Mouse (Mus musculus) forebrain, postnatal 0 days (tissue): ENCODE measurements around the gene Cenph. TPM values are rescaled to one million over a fixed set of nuclear protein-coding genes. Genes with fewer than 3 reads are reported as not detected.
"Not testable (repeated sequence)": the region's sequence is repeated elsewhere in the genome, so short reads cannot be mapped to it uniquely, and the experiment has no call there.

Experiments
- ATAC-seq: fragments of 200-750 bp; cut with Nextera tagmentation; 2 replicates; pipeline ENCODE4 v1.8.0; 2017; ENCODE audit warnings: mild to moderate bottlenecking, moderate library complexity
- DNase-seq: peaks from one replicate; pipeline ENCODE4 v3.0.0-alpha.2; 2015
- H3K27ac ChIP-seq: fragments of 300-500 bp; sonication (generic); 2 replicates; pipeline ENCODE4 v1.5.1; 2014; ENCODE audit warnings: low read depth, mild to moderate bottlenecking, antibody characterized with exemption, low read length, moderate library complexity, mixed read lengths
- H3K27me3 ChIP-seq: fragments of 300-500 bp; sonication (generic); 2 replicates; pipeline ENCODE4 v1.6.1; 2014; ENCODE audit warnings: mild to moderate bottlenecking, low read length, mixed read lengths; ENCODE audit not compliant: insufficient read depth
- H3K36me3 ChIP-seq: fragments of 300-500 bp; sonication (generic); 2 replicates; pipeline ENCODE4 v1.6.1; 2014; ENCODE audit warnings: mild to moderate bottlenecking, moderate library complexity; ENCODE audit not compliant: insufficient read depth
- H3K4me1 ChIP-seq: fragments of 300-500 bp; sonication (generic); 2 replicates; pipeline ENCODE4 v1.6.1; 2014; ENCODE audit warnings: antibody characterized with exemption; ENCODE audit not compliant: insufficient read depth
- H3K4me2 ChIP-seq: fragments of 300-500 bp; sonication (generic); 2 replicates; pipeline ENCODE4 v1.6.1; 2014; ENCODE audit warnings: low read depth, mild to moderate bottlenecking, moderate library complexity
- H3K4me3 ChIP-seq: fragments of 300-500 bp; sonication (generic); 2 replicates; pipeline ENCODE4 v1.5.1; 2014; ENCODE audit warnings: low read depth, low read length, mixed read lengths
- H3K9ac ChIP-seq: fragments of 300-500 bp; sonication (generic); 2 replicates; pipeline ENCODE4 v1.6.1; 2014; ENCODE audit warnings: mild to moderate bottlenecking
- H3K9me3 ChIP-seq: fragments of 300-500 bp; sonication (generic); 2 replicates; pipeline ENCODE4 v1.6.1; 2016; ENCODE audit warnings: low read length
- CTCF ChIP-seq: sonication (generic); IDR thresholded peaks from 2 replicates; pipeline ENCODE4 v1.5.1; 2016; ENCODE audit warnings: antibody characterized with exemption, control low read depth, low read depth
- WGBS: fragments of 180-500 bp; shearing (Covaris S2); extraction: QIAGEN DNeasy Blood & Tissue Kit; methylation state at CpG from one replicate; pipeline ENCODE4 v1.1.7; 2014; 5-methylcytosine and 5-hydroxymethylcytosine counted together
- polyA plus RNA-seq: library from polyadenylated mRNA; unstranded; fragments of >200 nt; fragmentation: Nextera tagmentation; extraction: Ambion mirVana; gene quantifications from 2 replicates; pipeline ENCODE4 v1.2.1, GENCODE M21; 2015
- total RNA-seq: library from RNA; depleted of rRNA; stranded (reverse); fragments of >200 nt; gene quantifications from 2 replicates; pipeline ENCODE4 v1.2.3, GENCODE M21; 2014

Cenph gene
- total and polyA plus RNA-seq, 2 experiments from 2014 or later: 4.9 to 7.7 TPM

GRCm38 (mm10) chr13:100789083-100789482 is 13.4 kb upstream of the Cenph start:
- H3K9me3 ChIP-seq: no peaks in the 10 kb centered on the region
- WGBS: 87% methylated on average over 3 of the region's 3 CpGs
- no peaks in the 10 kb centered on the region for H3K36me3 ChIP-seq
- H3K27me3 ChIP-seq: no peaks in the 10 kb centered on the region
- H3K4me1 ChIP-seq: no peaks in the 10 kb centered on the region
- no peak overlapping the region for H3K4me3 ChIP-seq
- DNase-seq (no peak), ATAC-seq (no peak)
- no peak overlapping the region for H3K9ac ChIP-seq
- no peak overlapping the region for H3K4me2 ChIP-seq
- H3K27ac ChIP-seq: no peak overlapping the region
- TF ChIP-seq CTCF: no peak

- H3K27ac ChIP-seq, H3K27me3 ChIP-seq, H3K9me3 ChIP-seq, H3K9ac ChIP-seq, H3K4me1 ChIP-seq, H3K36me3 ChIP-seq, DNase-seq, ATAC-seq, H3K4me2 ChIP-seq, H3K4me3 ChIP-seq: not testable (repeated sequence)
- 96% methylated on average over 11 of the region's 14 CpGs for WGBS
Measured at GRCm38 (mm10) chr13:100788057-100788456, 12.4 kb upstream of the Cenph start.

- H3K4me1 ChIP-seq: no peaks in the 10 kb centered on the region
- H3K27ac ChIP-seq: no peak overlapping the region
- no peak for TF ChIP-seq CTCF
- H3K9me3 ChIP-seq: no peaks in the 10 kb centered on the region
- H3K36me3 ChIP-seq: no peaks in the 10 kb centered on the region
- no peak overlapping the region for H3K9ac ChIP-seq
- no peak for DNase-seq
- H3K4me3 ChIP-seq: no peak overlapping the region
- 79% methylated on average over 6 of the region's 6 CpGs for WGBS
- no peak overlapping the region for H3K4me2 ChIP-seq
- no peaks in the 10 kb centered on the region for H3K27me3 ChIP-seq
- ATAC-seq: no peak
Measured at GRCm38 (mm10) chr13:100787316-100788010, 11.8 kb upstream of the Cenph start.

- H3K4me2 ChIP-seq: peak within 1 kb of the TSS; percentile 100
- peak; percentile 96 for DNase-seq
- H3K9ac ChIP-seq: peak within 1 kb of the TSS; percentile 51
- H3K4me3 ChIP-seq: peak within 1 kb of the TSS; percentile 59
- no peaks in the 10 kb centered on the region for H3K36me3 ChIP-seq
- peak; percentile 100 for ATAC-seq
- no peaks in the 10 kb centered on the region for H3K9me3 ChIP-seq
- H3K27me3 ChIP-seq: no peaks in the 10 kb centered on the region
- no peaks in the 10 kb centered on the region for H3K4me1 ChIP-seq
- under 1% methylated on average over 35 of the region's 35 CpGs for WGBS
- peak; percentile 49 for TF ChIP-seq CTCF
- H3K27ac ChIP-seq: no peak within 1 kb of the TSS
Measured at GRCm38 (mm10) chr13:100786414-100786867, 10.7 kb upstream of the Cenph start, which contains the start of gene Ccnb1. Ccnb1 (minus strand) TSS chr13:100786570.

- Histone ChIP-seq H3K9me3 (no peaks in the 10 kb centered on the region), H3K4me1 (no peaks in the 10 kb centered on the region), H3K4me3 (peak overlapping the region; percentile 59), H3K27ac (no peak overlapping the region), H3K9ac (peak overlapping the region; percentile 37), H3K27me3 (no peaks in the 10 kb centered on the region), H3K4me2 (peak overlapping the region; percentile 100), H3K36me3 (no peaks in the 10 kb centered on the region)
- peak; percentile 2 for ATAC-seq
- WGBS: under 1% methylated on average over 30 of the region's 30 CpGs
- TF ChIP-seq CTCF: no peak
- DNase-seq: no peak
Measured at GRCm38 (mm10) chr13:100785806-100786413, 10.2 kb upstream of the Cenph start.

- WGBS: 83% methylated on average over 3 of the region's 3 CpGs
Measured at GRCm38 (mm10) chr13:100777491-100777890, 1.8 kb upstream of the Cenph start.

GRCm38 (mm10) chr13:100776710-100777109 is 1.0 kb upstream of the Cenph start:
- no peaks in the 10 kb centered on the region for H3K36me3 ChIP-seq
- H3K4me3 ChIP-seq: no peak overlapping the region
- no peak for TF ChIP-seq CTCF
- no peak for DNase-seq
- no peak for ATAC-seq
- WGBS: 67% methylated on average over 6 of the region's 6 CpGs
- H3K27ac ChIP-seq: no peak overlapping the region
- no peak overlapping the region for H3K9ac ChIP-seq
- H3K27me3 ChIP-seq: no peaks in the 10 kb centered on the region
- H3K9me3 ChIP-seq: no peaks in the 10 kb centered on the region
- peak overlapping the region; percentile 81; the same call in 1 of the 2 replicates for H3K4me2 ChIP-seq
- 0 out of 2 replicates have a peak, but pooled peaks cover 3% of the 10 kb centered on the region for H3K4me1 ChIP-seq

More at GRCm38 (mm10) chr13:100777491-100777890, 1.8 kb upstream of the Cenph start:
- Histone ChIP-seq H3K4me3 (no peak overlapping the region), H3K9me3 (no peaks in the 10 kb centered on the region), H3K27me3 (no peaks in the 10 kb centered on the region), H3K9ac (no peak overlapping the region), H3K4me1 (0 out of 2 replicates have a peak, but pooled peaks cover 3% of the 10 kb centered on the region), H3K4me2 (no peak overlapping the region), H3K36me3 (no peaks in the 10 kb centered on the region), H3K27ac (no peak overlapping the region)
- ATAC-seq (no peak), DNase-seq (no peak)
- TF ChIP-seq CTCF: no peak
